In genomic region chr15:77122824-77123223, GRCm38 (mm10) we compare ENCODE assay signal across 23 mouse cellular contexts.
"Had no signal": no experiment of that assay in that cellular context is flagged by ENCODE, and none has a peak within 500 bp of the region (broad histone marks: within the 10 kb centered on the region; RNA-seq: fewer than 3 reads in every experiment).

No protein-coding gene starts in this region.

- H3K36me3 ChIP-seq: liver, embryonic 13.5 days; liver, embryonic 15.5 days; stomach, embryonic 15.5 days had no signal

- DNase-seq: liver, embryonic 13.5 days; lung, adult 18-20 months; lung, postnatal 4 days; midbrain, embryonic 14.5 days; retina, postnatal 1 day; right cerebral cortex, adult 18-20 months; right cerebral cortex, postnatal 25 days; right cerebral cortex, postnatal 4 days; spleen, adult 18-20 months; thymus, adult 2 months; thymus, postnatal 25 days; thymus, postnatal 4 days had no signal

- H3K4me3 ChIP-seq: liver, embryonic 13.5 days; liver, embryonic 15.5 days; lung, embryonic 15.5 days; midbrain, embryonic 10.5 days; midbrain, embryonic 12.5 days; myocyte; neural tube, embryonic 13.5 days; neural tube, embryonic 15.5 days; stomach, embryonic 15.5 days had no signal

- H3K4me2 ChIP-seq: liver, embryonic 13.5 days; liver, embryonic 15.5 days; lung, embryonic 15.5 days; midbrain, embryonic 12.5 days; neural tube, embryonic 13.5 days; neural tube, embryonic 15.5 days; stomach, embryonic 15.5 days had no signal

- H3K27me3 ChIP-seq: liver, embryonic 13.5 days; liver, embryonic 15.5 days; lung, embryonic 15.5 days; midbrain, embryonic 12.5 days; neural tube, embryonic 13.5 days; neural tube, embryonic 15.5 days; stomach, embryonic 15.5 days had no signal

- H3K4me1 ChIP-seq: midbrain, embryonic 12.5 days; stomach, embryonic 15.5 days had no signal

- H3K9me3 ChIP-seq: liver, embryonic 13.5 days; liver, embryonic 15.5 days; lung, embryonic 15.5 days; midbrain, embryonic 10.5 days; midbrain, embryonic 12.5 days; neural tube, embryonic 13.5 days; neural tube, embryonic 15.5 days; stomach, embryonic 15.5 days had no signal

- ATAC-seq: lung, postnatal 0 days; midbrain, embryonic 16.5 days had no signal

- H3K27ac ChIP-seq: lung, embryonic 15.5 days; midbrain, embryonic 10.5 days; midbrain, embryonic 12.5 days; neural tube, embryonic 13.5 days; neural tube, embryonic 15.5 days; stomach, embryonic 15.5 days; stomach, postnatal 0 days had no signal

- H3K9ac ChIP-seq: liver, embryonic 13.5 days; liver, embryonic 15.5 days; lung, embryonic 15.5 days; midbrain, embryonic 12.5 days; neural tube, embryonic 13.5 days; neural tube, embryonic 15.5 days; stomach, embryonic 15.5 days had no signal
